Mouse (Mus musculus) C2C12 (cell line): Measurements from ENCODE around the gene Atp10a. TPM values are rescaled to one million over a fixed set of nuclear protein-coding genes. Genes with fewer than 3 reads are reported as not detected.

Experiments used
- H3K27me3 ChIP-seq: one replicate; pipeline ENCODE4 v1.6.1; 2011; ENCODE audit not compliant: control insufficient read depth, insufficient read depth, insufficient read length
- H3K36me3 ChIP-seq: one replicate; pipeline ENCODE4 v1.6.1; 2011; ENCODE audit not compliant: control insufficient read depth, insufficient read depth
- H3K4me3 ChIP-seq: one replicate; pipeline ENCODE4 v1.5.1; 2011; ENCODE audit warnings: mild to moderate bottlenecking, control low read depth; ENCODE audit not compliant: poor library complexity, insufficient read depth, severe bottlenecking
- H3K79me2 ChIP-seq: one replicate; pipeline ENCODE4 v1.6.1; 2011; ENCODE audit not compliant: control insufficient read depth, insufficient read depth
- H3K79me3 ChIP-seq: one replicate; pipeline ENCODE4 v1.6.1; 2011; ENCODE audit warnings: low read depth, control low read depth
- H3ac ChIP-seq: one replicate; pipeline ENCODE3; 2011; ENCODE audit warnings: low read depth; ENCODE audit not compliant: control insufficient read depth, insufficient read length
- CEBPB ChIP-seq: IDR thresholded peaks from one replicate; pipeline ENCODE4 v1.6.1; 2011; ENCODE audit warnings: low read depth, mild to moderate bottlenecking, control low read depth, moderate library complexity
- CTCF ChIP-seq: IDR thresholded peaks from one replicate; pipeline ENCODE4 v1.5.1; 2011; ENCODE audit not compliant: control insufficient read depth, insufficient read depth, insufficient read length
- FOSL1 ChIP-seq: IDR thresholded peaks from one replicate; pipeline ENCODE4 v1.8.0; 2011; ENCODE audit warnings: mild to moderate bottlenecking, low read length; ENCODE audit not compliant: poor library complexity, insufficient read depth, severe bottlenecking
- MAX ChIP-seq: IDR thresholded peaks from one replicate; pipeline ENCODE4 v1.6.1; 2011; ENCODE audit warnings: mild to moderate bottlenecking, control low read depth
- MYOD1 ChIP-seq: IDR thresholded peaks from one replicate; pipeline ENCODE4 v1.6.1; 2011; ENCODE audit warnings: low read depth; ENCODE audit not compliant: control insufficient read depth, insufficient read length
- MYOG ChIP-seq: IDR thresholded peaks from one replicate; pipeline ENCODE4 v1.6.1; 2011; ENCODE audit not compliant: control insufficient read depth, insufficient read length; ENCODE audit errors: extremely low read depth
- USF1 ChIP-seq: IDR thresholded peaks from one replicate; pipeline ENCODE4 v1.6.1; 2011; ENCODE audit warnings: low read depth, mild to moderate bottlenecking, control low read depth, moderate library complexity
- polyA plus RNA-seq: library from polyadenylated mRNA; unstranded; fragments of >200 nt; fragmentation: generic; extraction: Trizol; gene quantifications from one replicate; pipeline ENCODE4 v1.2.1, GENCODE M21; 2012; ENCODE audit warnings: missing spikeins

Gene Atp10a
- polyA plus RNA-seq, 1 experiment: 5.5 TPM

DNA sequence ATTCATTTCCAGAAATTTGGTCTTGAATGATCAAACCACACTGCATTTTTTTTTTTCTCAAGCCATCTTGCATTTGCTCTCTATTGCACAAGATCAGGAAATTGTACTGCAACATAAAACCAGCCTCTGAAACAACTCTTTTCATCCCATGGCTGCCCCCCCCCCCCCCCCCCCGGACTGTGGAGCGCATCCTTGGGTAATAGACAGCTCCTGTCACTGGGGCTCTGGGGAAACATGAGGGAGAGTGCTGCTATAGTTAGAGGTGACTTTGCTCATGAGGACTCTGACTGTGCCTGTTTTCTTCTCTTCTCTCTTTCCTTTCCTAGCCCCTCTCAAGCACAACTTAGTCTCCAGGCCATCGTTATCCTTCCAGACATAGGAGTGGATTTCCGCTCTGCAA is 131.6 kb downstream of the Atp10a start:
- Histone ChIP-seq H3K36me3 (no peaks in the 10 kb centered on the region), H3K27me3 (no peaks in the 10 kb centered on the region), H3ac (no peak overlapping the region), H3K79me3 (no peaks in the 10 kb centered on the region), H3K79me2 (no peaks in the 10 kb centered on the region), H3K4me3 (no peak overlapping the region)
- TF ChIP-seq MYOG: no peak

DNA sequence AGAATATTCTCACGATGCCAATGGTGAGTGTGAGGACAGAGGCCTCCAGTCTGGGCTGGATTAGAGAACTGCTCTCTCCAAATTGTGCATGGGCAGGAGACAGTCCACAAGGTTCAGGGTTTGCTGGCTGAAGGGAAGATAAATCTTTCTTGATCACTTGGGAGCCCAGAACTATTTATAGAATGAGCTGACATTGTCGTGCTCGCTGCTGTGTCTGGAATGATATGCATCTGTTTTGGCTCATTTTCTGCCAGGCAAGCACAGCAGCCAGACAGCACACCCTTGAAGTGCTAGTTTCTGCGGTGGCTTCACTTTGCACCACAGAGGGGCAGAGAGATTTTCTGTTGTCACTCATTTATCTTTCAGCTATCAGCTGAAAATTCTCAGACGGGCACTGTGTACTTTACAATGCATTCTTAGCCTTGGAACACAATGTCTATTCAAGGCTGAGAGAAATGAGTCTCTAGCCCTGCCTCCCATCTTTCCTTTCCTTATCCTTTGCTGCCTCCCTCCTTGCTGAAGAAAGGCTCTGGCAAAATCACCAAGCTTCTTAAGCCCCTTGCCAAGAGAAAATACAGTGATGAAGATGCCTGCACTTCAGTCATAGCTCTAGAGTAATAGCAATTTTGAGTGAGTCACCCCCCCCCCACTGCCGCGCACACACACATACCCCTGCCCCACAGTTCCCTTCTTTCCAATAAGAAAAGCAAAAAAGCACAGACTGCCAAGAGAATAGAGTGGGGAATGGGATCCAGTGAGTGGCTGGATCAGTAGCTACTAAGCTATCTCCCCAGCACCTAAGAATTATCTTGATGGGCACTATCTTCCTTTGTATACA is 132.7 kb downstream of the Atp10a start:
- H3K27me3 ChIP-seq: no peaks in the 10 kb centered on the region
- H3K79me2 ChIP-seq: no peaks in the 10 kb centered on the region
- TF ChIP-seq MYOD1 (no peak), USF1 (no peak), CTCF (no peak), MYOG (no peak), FOSL1 (no peak), CEBPB (no peak), MAX (no peak)
- no peak overlapping the region for H3K4me3 ChIP-seq
- no peaks in the 10 kb centered on the region for H3K36me3 ChIP-seq
- no peak overlapping the region for H3ac ChIP-seq
- no peaks in the 10 kb centered on the region for H3K79me3 ChIP-seq

DNA sequence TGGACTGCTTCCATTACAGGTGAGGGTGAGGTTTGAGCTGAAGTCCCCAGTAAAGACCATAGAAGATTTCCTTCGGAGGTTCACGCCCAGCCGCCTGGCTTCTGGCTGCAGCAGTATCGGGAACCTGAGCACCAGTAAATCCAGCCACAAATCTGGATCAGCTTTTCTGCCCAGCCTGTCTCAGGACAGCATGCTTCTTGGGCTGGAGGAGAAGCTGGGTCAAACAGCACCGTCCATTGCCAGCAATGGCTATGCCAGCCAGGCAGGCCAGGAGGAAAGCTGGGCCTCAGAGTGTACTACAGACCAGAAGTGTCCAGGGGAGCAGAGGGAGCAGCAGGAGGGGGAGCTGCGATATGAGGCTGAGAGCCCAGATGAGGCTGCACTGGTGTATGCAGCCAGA is 141.3 kb downstream of the Atp10a start:
- Histone ChIP-seq H3K79me3 (no peaks in the 10 kb centered on the region), H3K27me3 (no peaks in the 10 kb centered on the region), H3K4me3 (no peak overlapping the region), H3ac (no peak overlapping the region), H3K79me2 (no peaks in the 10 kb centered on the region), H3K36me3 (peaks cover 8% of the 10 kb centered on the region)
- TF ChIP-seq FOSL1 (no peak), CTCF (no peak), USF1 (no peak), MAX (no peak), CEBPB (no peak), MYOG (no peak), MYOD1 (no peak)

DNA sequence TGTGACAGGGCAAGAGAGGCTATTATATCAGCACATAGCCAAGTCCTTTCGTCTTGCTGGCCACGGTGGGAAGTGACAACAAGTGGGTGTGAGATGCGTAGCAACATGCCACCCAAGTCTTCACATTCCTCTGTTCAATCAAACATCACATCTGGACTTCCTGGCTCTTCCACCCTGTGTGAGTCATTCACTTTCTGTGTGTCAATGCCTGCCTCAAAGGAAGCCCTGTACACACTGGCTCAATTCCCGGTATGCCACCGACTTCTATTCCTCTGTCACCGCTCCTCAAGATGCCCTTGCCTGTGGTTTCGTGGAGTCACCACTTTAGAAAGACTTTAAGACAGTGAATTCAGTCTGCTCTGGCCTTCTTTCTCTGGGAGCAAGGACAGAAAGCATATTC is 144.9 kb downstream of the Atp10a start:
- Histone ChIP-seq H3K4me3 (no peak overlapping the region), H3K79me3 (no peaks in the 10 kb centered on the region), H3K36me3 (peaks cover 15% of the 10 kb centered on the region), H3K27me3 (no peaks in the 10 kb centered on the region), H3K79me2 (no peaks in the 10 kb centered on the region), H3ac (no peak overlapping the region)
- no peak for TF ChIP-seq MYOD1
- TF ChIP-seq FOSL1: peak; percentile 25

DNA sequence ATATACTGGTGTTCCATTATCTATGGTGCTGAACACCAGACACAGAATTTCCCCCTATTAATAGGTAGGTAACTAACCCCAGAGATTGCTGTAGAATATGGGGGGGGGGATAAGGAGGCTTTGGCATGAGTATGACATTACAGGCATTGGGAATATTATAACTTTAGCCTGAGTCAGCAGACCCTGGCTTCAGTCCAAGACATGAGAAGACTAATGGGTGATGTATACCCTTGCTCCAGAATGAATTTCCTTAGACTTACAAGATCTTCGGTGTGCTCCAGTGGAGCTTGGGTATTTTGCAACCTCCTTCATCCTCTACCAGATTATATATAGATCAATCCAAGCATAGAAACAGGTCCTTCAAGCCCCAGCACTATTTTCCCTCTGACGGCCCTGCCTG is 145.8 kb downstream of the Atp10a start:
- no peak for TF ChIP-seq CTCF
- no peak for TF ChIP-seq MYOD1
- TF ChIP-seq CEBPB: no peak
- no peak for TF ChIP-seq USF1
- no peak for TF ChIP-seq MYOG
- no peak for TF ChIP-seq MAX
- no peak for TF ChIP-seq FOSL1
- no peak overlapping the region for H3K4me3 ChIP-seq
- H3K36me3 ChIP-seq: peaks cover 21% of the 10 kb centered on the region
- no peaks in the 10 kb centered on the region for H3K27me3 ChIP-seq
- no peak overlapping the region for H3ac ChIP-seq
- H3K79me2 ChIP-seq: no peaks in the 10 kb centered on the region
- no peaks in the 10 kb centered on the region for H3K79me3 ChIP-seq

DNA sequence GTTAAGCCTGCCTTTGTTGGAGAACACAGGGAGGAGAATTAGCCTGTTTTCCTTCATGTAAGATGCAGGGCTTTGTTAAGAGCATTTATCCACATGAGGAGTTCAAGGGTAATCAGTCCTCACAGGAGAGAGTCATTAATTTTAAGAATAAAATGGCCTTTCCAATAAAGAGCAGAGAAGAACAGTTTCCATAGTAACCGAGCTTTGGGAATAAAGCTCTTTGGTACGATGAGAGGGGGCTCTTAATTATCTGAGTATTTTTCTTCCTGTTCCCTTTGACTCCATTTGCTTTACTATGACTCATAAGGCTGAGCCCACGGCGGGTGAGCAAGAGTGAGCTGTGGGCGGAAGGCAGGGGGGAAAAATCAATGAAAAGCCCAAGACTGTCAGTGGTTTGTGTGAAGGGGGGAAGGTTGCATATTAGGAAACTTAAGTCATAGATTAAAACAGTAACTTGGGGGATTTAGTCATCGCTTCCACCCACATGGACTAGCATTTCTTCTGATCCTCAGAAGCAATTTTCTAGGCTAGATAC is 166.2 kb downstream of the Atp10a start:
- no peaks in the 10 kb centered on the region for H3K27me3 ChIP-seq
- no peak overlapping the region for H3K4me3 ChIP-seq
- peaks cover 25% of the 10 kb centered on the region for H3K36me3 ChIP-seq
- peak overlapping the region; percentile 32 for H3ac ChIP-seq
- no peaks in the 10 kb centered on the region for H3K79me2 ChIP-seq
- no peaks in the 10 kb centered on the region for H3K79me3 ChIP-seq
- no peak for TF ChIP-seq MAX
- TF ChIP-seq CEBPB: peak; percentile 19
